Mouse (Mus musculus) limb, embryonic 14.5 days (tissue): Measurements from ENCODE around the gene Selenoo. TPM values are rescaled to one million over a fixed set of nuclear protein-coding genes. Genes with fewer than 3 reads are reported as not detected.

ENCODE experiments used
- ATAC-seq: fragments of 200-750 bp; cut with Nextera tagmentation; 2 replicates; pipeline ENCODE4 v1.8.0; 2017; ENCODE audit warnings: low read depth, moderate number of reproducible peaks, moderate TSS enrichment; ENCODE audit not compliant: low FRiP score
- DNase-seq: peaks from one replicate; pipeline ENCODE4 v3.0.0-alpha.2; 2015; ENCODE audit warnings: low spot score
- H3K27ac ChIP-seq: fragments of 300-500 bp; sonication (generic); replicated peaks from 2 replicates; pipeline ENCODE4 v1.5.1; 2014; ENCODE audit warnings: low read depth, mild to moderate bottlenecking, low read length, moderate library complexity, mixed read lengths
- H3K27me3 ChIP-seq: fragments of 300-500 bp; sonication (generic); 2 replicates; pipeline ENCODE4 v1.6.1; 2014; ENCODE audit warnings: low read length, mixed read lengths; ENCODE audit not compliant: control insufficient read depth, insufficient read depth
- H3K36me3 ChIP-seq: fragments of 300-500 bp; sonication (generic); 2 replicates; pipeline ENCODE4 v1.6.1; 2014; ENCODE audit warnings: mild to moderate bottlenecking, low read length, moderate library complexity, mixed read lengths; ENCODE audit not compliant: control insufficient read depth, insufficient read depth
- H3K4me1 ChIP-seq: fragments of 300-500 bp; sonication (generic); 2 replicates; pipeline ENCODE4 v1.6.1; 2014; ENCODE audit warnings: antibody characterized with exemption, low read length, mixed read lengths; ENCODE audit not compliant: control insufficient read depth, insufficient read depth
- H3K4me2 ChIP-seq: fragments of 300-500 bp; sonication (generic); replicated peaks from 2 replicates; pipeline ENCODE4 v1.6.1; 2014; ENCODE audit warnings: low read depth, mild to moderate bottlenecking, low read length, moderate library complexity; ENCODE audit not compliant: severe bottlenecking
- H3K4me3 ChIP-seq: fragments of 300-500 bp; sonication (generic); replicated peaks from 2 replicates; pipeline ENCODE4 v1.5.1; 2014; ENCODE audit warnings: low read length
- H3K9ac ChIP-seq: fragments of 300-500 bp; sonication (generic); 2 replicates; pipeline ENCODE4 v1.6.1; 2014; ENCODE audit warnings: mild to moderate bottlenecking, low read depth, low read length, moderate library complexity; ENCODE audit not compliant: severe bottlenecking
- H3K9me3 ChIP-seq: fragments of 300-500 bp; sonication (generic); 2 replicates; pipeline ENCODE4 v1.6.1; 2016; ENCODE audit warnings: low read length; ENCODE audit not compliant: control insufficient read depth
- POLR2A ChIP-seq: fragments of 200-500 bp; IDR thresholded peaks from 2 replicates; pipeline ENCODE4 v1.8.0; 2012; ENCODE audit warnings: inconsistent platforms, mild to moderate bottlenecking, moderate library complexity, borderline replicate concordance; ENCODE audit not compliant: insufficient read depth, insufficient read length; ENCODE audit errors: extremely low read depth
- WGBS: fragments of 180-500 bp; shearing (Covaris S2); extraction: QIAGEN DNeasy Blood & Tissue Kit; methylation state at CpG from one replicate; pipeline ENCODE4 v1.1.7; 2014; 5-methylcytosine and 5-hydroxymethylcytosine counted together
- polyA plus RNA-seq, 2 experiments: library from polyadenylated mRNA; depleted of rRNA in 1 of 2; stranded (reverse) in 1 of 2; unstranded in 1 of 2; fragments of >200 nt; fragmentation: Nextera tagmentation in 1 of 2; extraction: Ambion mirVana in 1 of 2; gene quantifications; 2 replicates each; pipeline versions ENCODE4 v1.2.1 to v1.2.3; 2012 to 2014

Selenoo gene
- polyA plus RNA-seq, 2 experiments, result 20.6 to 32.7 TPM

- no peaks in the 10 kb centered on the region for H3K9me3 ChIP-seq
- no peak for TF ChIP-seq POLR2A
- no peak overlapping the region for H3K4me2 ChIP-seq
- H3K9ac ChIP-seq, result no peak overlapping the region
- H3K36me3 ChIP-seq, result peaks cover 59% of the 10 kb centered on the region
- peaks cover 6% of the 10 kb centered on the region for H3K4me1 ChIP-seq
- ATAC-seq (no peak), DNase-seq (no peak)
- no peak overlapping the region for H3K4me3 ChIP-seq
- no peak overlapping the region for H3K27ac ChIP-seq
- WGBS, result 77% methylated on average over 5 of the region's 5 CpGs
- H3K27me3 ChIP-seq, result no peaks in the 10 kb centered on the region
Observed at GRCm38 (mm10) chr15:89092181-89092580, 3.3 kb downstream of the Selenoo start.

GRCm38 (mm10) chr15:89097450-89097849 lies 8.6 kb downstream of the Selenoo start:
- 88% methylated on average over 5 of the region's 5 CpGs for WGBS
- H3K9ac ChIP-seq, result no peak overlapping the region
- peaks cover 100% of the 10 kb centered on the region for H3K36me3 ChIP-seq
- ATAC-seq, result no peak
- no peak for DNase-seq
- H3K4me2 ChIP-seq, result no peak overlapping the region
- H3K27ac ChIP-seq, result no peak overlapping the region
- H3K9me3 ChIP-seq, result no peaks in the 10 kb centered on the region
- no peak overlapping the region for H3K4me3 ChIP-seq
- no peaks in the 10 kb centered on the region for H3K27me3 ChIP-seq
- H3K4me1 ChIP-seq, result no peaks in the 10 kb centered on the region
- TF ChIP-seq POLR2A, result no peak

- Histone ChIP-seq H3K4me1 (no peaks in the 10 kb centered on the region), H3K4me3 (no peak overlapping the region), H3K27me3 (no peaks in the 10 kb centered on the region), H3K9me3 (no peaks in the 10 kb centered on the region), H3K9ac (no peak overlapping the region), H3K36me3 (peaks cover 99% of the 10 kb centered on the region), H3K4me2 (no peak overlapping the region), H3K27ac (no peak overlapping the region)
- no peak for TF ChIP-seq POLR2A
- DNase-seq (no peak), ATAC-seq (no peak)
- WGBS, result 89% methylated on average over 7 of the region's 7 CpGs
Observed at GRCm38 (mm10) chr15:89098616-89099015, 9.7 kb downstream of the Selenoo start.

GRCm38 (mm10) chr15:89100823-89101222 lies 11.9 kb downstream of the Selenoo start:
- DNase-seq, result no peak
- WGBS, result 98% methylated on average over 12 of the region's 12 CpGs
- Histone ChIP-seq H3K9ac (no peak overlapping the region), H3K4me2 (no peak overlapping the region), H3K27ac (no peak overlapping the region), H3K4me3 (no peak overlapping the region), H3K27me3 (no peaks in the 10 kb centered on the region), H3K9me3 (no peaks in the 10 kb centered on the region), H3K36me3 (peaks cover 95% of the 10 kb centered on the region), H3K4me1 (no peaks in the 10 kb centered on the region)
- ATAC-seq, result no peak
- TF ChIP-seq POLR2A, result no peak

GRCm38 (mm10) chr15:89102646-89103045 lies 13.8 kb downstream of the Selenoo start:
- no peak overlapping the region for H3K4me2 ChIP-seq
- H3K27me3 ChIP-seq, result no peaks in the 10 kb centered on the region
- H3K4me3 ChIP-seq, result no peak overlapping the region
- H3K9me3 ChIP-seq, result no peaks in the 10 kb centered on the region
- no peak for ATAC-seq
- 83% methylated on average over 5 of the region's 5 CpGs for WGBS
- no peaks in the 10 kb centered on the region for H3K4me1 ChIP-seq
- H3K9ac ChIP-seq, result no peak overlapping the region
- DNase-seq, result no peak
- H3K27ac ChIP-seq, result no peak overlapping the region
- H3K36me3 ChIP-seq, result peaks cover 95% of the 10 kb centered on the region
- TF ChIP-seq POLR2A, result no peak

DNA sequence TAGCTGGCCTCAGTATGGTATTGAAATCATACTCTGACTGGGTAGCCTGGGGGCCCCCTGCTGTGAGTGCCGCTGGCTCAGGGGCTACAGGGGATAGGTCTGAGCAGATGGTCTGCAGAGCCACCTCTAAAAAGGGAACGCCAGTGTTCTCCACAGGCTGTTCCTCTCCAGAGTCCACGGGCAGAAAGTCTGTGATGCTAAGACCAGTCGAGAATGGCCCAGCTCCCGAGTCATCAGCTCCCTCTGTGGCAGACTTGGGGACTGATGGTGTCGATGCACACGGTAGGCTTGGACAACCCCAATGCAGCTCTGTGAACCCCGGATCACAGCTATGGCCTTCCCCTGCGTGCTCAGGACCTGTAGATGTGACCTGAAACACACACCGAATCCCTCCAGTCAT lies 15.0 kb downstream of the Selenoo start:
- no peak overlapping the region for H3K4me3 ChIP-seq
- no peak for TF ChIP-seq POLR2A
- DNase-seq, result no peak
- H3K4me1 ChIP-seq, result no peaks in the 10 kb centered on the region
- WGBS, result 90% methylated on average over 10 of the region's 10 CpGs
- H3K27ac ChIP-seq, result no peak overlapping the region
- H3K4me2 ChIP-seq, result no peak overlapping the region
- no peak for ATAC-seq
- no peaks in the 10 kb centered on the region for H3K27me3 ChIP-seq
- no peaks in the 10 kb centered on the region for H3K9me3 ChIP-seq
- H3K36me3 ChIP-seq, result peaks cover 95% of the 10 kb centered on the region
- H3K9ac ChIP-seq, result no peak overlapping the region
